Mouse (Mus musculus) MEL (cell line): ENCODE results near the gene Klf12.

Experiments used
- EP300 ChIP-seq, 2 experiments: IDR thresholded peaks; 2 replicates each; pipeline ENCODE4 v1.6.1; 2011; ENCODE audit warnings: improper control_type of control experiment in 2 of 2, low read length in 2 of 2, low read depth in 1 of 2, mild to moderate bottlenecking in 1 of 2
- HCFC1 ChIP-seq: IDR thresholded peaks from 2 replicates; pipeline ENCODE4 v1.6.1; 2012; ENCODE audit warnings: low read depth, mild to moderate bottlenecking, inconsistent platforms, low read length, improper control_type of control experiment, moderate library complexity
- MXI1 ChIP-seq: IDR thresholded peaks from 2 replicates; pipeline ENCODE4 v1.6.1; 2011; ENCODE audit warnings: mild to moderate bottlenecking, low read depth, low read length, improper control_type of control experiment
- USF1 ChIP-seq: IDR thresholded peaks from 2 replicates; pipeline ENCODE4 v1.6.1; 2014; ENCODE audit warnings: low read depth, mild to moderate bottlenecking, inconsistent platforms, low read length, improper control_type of control experiment, moderate library complexity
- ZC3H11A ChIP-seq: IDR thresholded peaks from 2 replicates; pipeline ENCODE4 v1.6.1; 2012; ENCODE audit warnings: low read depth, mild to moderate bottlenecking, inconsistent platforms, low read length, improper control_type of control experiment

DNA sequence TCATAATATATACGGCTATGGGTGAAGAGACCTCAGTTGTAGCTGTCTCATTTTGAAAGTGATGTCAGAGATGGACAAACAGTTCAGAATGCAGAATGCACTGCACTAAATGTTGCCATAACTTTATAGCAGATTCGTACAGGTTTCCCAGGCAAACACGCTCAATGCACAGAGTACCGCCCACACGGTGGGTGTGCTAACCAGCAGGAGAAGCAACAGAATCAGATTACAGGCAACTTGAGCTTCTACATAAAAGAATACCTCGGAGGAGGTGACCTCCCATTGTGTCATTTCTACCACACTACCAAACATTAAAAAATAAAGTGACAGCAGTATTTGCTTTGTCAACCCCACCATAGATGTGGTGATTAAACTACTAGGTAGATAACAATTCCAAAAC is 171.1 kb downstream of the Klf12 start:
- no peak for TF ChIP-seq ZC3H11A
- no peak for TF ChIP-seq HCFC1
- TF ChIP-seq MXI1: no peak
- no peak for TF ChIP-seq USF1
- no peak for TF ChIP-seq EP300 (IDR thresholded peaks at IDR 0.05; ENCODE audit: low read depth in 1 of 2, low read length in 2 of 2)
